In the genomic region with DNA sequence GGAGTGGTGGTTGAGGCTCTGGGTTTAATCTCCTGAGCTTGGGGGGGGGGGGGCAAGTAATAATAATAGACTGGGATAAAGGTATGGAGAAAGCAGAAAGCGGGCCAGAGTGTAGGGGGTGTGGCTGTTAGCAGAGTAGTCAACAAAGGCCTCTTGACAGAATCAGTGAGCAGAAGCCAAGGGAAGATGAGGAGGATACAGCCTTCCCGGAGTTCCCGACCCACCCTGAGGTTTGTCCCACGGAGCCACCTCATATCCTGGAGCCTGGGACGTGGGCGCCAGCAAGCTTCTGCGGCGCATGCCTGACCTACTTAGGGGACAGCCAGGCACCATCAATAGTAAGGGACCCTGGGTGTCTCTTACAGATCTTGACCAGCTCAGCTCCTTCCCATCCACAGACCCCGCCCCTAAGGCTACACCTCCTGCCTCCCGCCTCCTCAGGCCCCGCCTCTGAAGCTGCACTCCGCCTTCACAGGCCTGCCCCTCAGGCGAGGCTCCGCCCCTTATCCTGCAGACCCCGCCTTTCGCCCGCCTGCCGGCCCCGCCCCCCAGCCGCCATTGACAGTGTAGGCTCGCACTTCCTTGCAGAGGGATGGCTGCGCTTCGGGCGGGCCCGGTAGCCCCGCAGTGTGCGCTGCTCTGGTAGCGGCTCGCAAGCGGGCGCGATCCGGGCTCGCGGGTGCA, we compare ENCODE assay signal across 8 mouse cellular contexts. TPM values are rescaled to one million over a fixed set of nuclear protein-coding genes. Genes with fewer than 3 reads are reported as not detected.
DNase-seq lines count a peak whose midpoint lies in the region; ATAC-seq and TF ChIP-seq lines count a peak whose summit lies in the region.

Gene Klhl36 (plus strand): TSS at position 561 of the 684 bp plus-strand sequence.

- peak within 1 kb of the TSS; percentile 67 to 94 for H3K4me3 ChIP-seq in MEL (ENCODE audit: control insufficient read depth in 1 of 2, insufficient read depth in 1 of 2, low read depth in 2 of 2, low read length in 2 of 2)
- H3K4me3 ChIP-seq in cerebellum, adult 2 months (replicated peaks; ENCODE audit: insufficient read depth, low read depth, low read length): peak within 1 kb of the TSS; percentile 81
- peak within 1 kb of the TSS; percentile 76 for H3K4me3 ChIP-seq in forebrain, postnatal 0 days (ENCODE audit: low read depth, low read length)
- peak within 1 kb of the TSS; percentile 56 for H3K4me3 ChIP-seq in lung, embryonic 15.5 days

- H3K36me3 ChIP-seq in MEL (ENCODE audit: control insufficient read depth in 1 of 2, insufficient read depth in 2 of 2, low read length in 2 of 2): peaks cover 0 to 2% of the 10 kb centered on the region in 2 experiments; a peak in 1 of 4 replicates
- 0 out of 2 replicates have a peak, but pooled peaks cover 3% of the 10 kb centered on the region for H3K36me3 ChIP-seq in forebrain, postnatal 0 days (ENCODE audit: insufficient read depth)
- H3K36me3 ChIP-seq in lung, embryonic 15.5 days: no peaks in the 10 kb centered on the region

- no peaks in the 10 kb centered on the region for H3K27me3 ChIP-seq in MEL (ENCODE audit: control insufficient read depth in 1 of 2, insufficient read depth in 2 of 2, low read length in 2 of 2)
- no peaks in the 10 kb centered on the region for H3K27me3 ChIP-seq in cerebellum, adult 2 months (ENCODE audit: control insufficient read depth, insufficient read depth, low read length)
- no peaks in the 10 kb centered on the region; the same call in 1 of the 2 replicates for H3K27me3 ChIP-seq in forebrain, postnatal 0 days (ENCODE audit: insufficient read depth, low read length)
- no peaks in the 10 kb centered on the region; the same call in 1 of the 2 replicates for H3K27me3 ChIP-seq in lung, embryonic 15.5 days

- H3K79me2 ChIP-seq in MEL (ENCODE audit: control insufficient read depth, insufficient read depth, low read length, poor library complexity): no peaks in the 10 kb centered on the region; the same call in 1 of the 2 replicates

- no peak for TF ChIP-seq EP300 in MEL (IDR thresholded peaks at IDR 0.05; ENCODE audit: low read depth in 1 of 2, low read length in 2 of 2)

- no peak within 1 kb of the TSS for H3K27ac ChIP-seq in MEL (ENCODE audit: control insufficient read depth, low read depth, low read length)
- peak within 1 kb of the TSS; percentile 36 for H3K27ac ChIP-seq in cerebellum, adult 2 months (ENCODE audit: insufficient read depth, low read length)
- peak within 1 kb of the TSS; percentile 64; the same call in 1 of the 2 replicates for H3K27ac ChIP-seq in forebrain, postnatal 0 days (ENCODE audit: low read depth, low read length)
- peak within 1 kb of the TSS; percentile 27 for H3K27ac ChIP-seq in lung, embryonic 15.5 days

- TF ChIP-seq POLR2A in MEL (IDR thresholded peaks at IDR 0.05; ENCODE audit: control insufficient read depth in 1 of 2, insufficient read depth in 1 of 2, low read depth in 1 of 2, low read length in 2 of 2, poor library complexity in 1 of 2): peak; percentile 49 to 64; a peak in 2 of 4 replicates
- peak; percentile 69 for TF ChIP-seq POLR2A in cerebellum, adult 2 months (IDR thresholded peaks at IDR 0.05; ENCODE audit: borderline replicate concordance, insufficient read depth, low read length)

- peak within 1 kb of the TSS; percentile 72 for H3K9ac ChIP-seq in MEL (ENCODE audit: control insufficient read depth, low read depth, low read length, poor library complexity, severe bottlenecking)
- H3K9ac ChIP-seq in forebrain, postnatal 0 days: peak within 1 kb of the TSS; percentile 83
- H3K9ac ChIP-seq in lung, embryonic 15.5 days: peak within 1 kb of the TSS; percentile 53

- peak; percentile 93 for DNase-seq in MEL (ENCODE audit: low read depth, low spot score)
- DNase-seq in cerebellum, adult 2 months: peak; percentile 96 to 97
- peak; percentile 92 for DNase-seq in forebrain, postnatal 0 days
- peak; percentile 99 for DNase-seq in heart, postnatal 4 days
- DNase-seq in layer of hippocampus, adult 8-10 months (ENCODE audit: low spot score in 2 of 2): peak; percentile 91 to 92
- peak; percentile 96 for DNase-seq in ovary, adult 18-20 months (ENCODE audit: low spot score)
- DNase-seq in thymus, postnatal 0 days (ENCODE audit: low spot score): peak; percentile 94

- no peak for TF ChIP-seq CTCF in MEL (IDR thresholded peaks at IDR 0.05 in 2 of 3, conservative IDR thresholded peaks at IDR 0.05 in 1 of 3; ENCODE audit: control insufficient read depth in 1 of 3, insufficient read depth in 1 of 3, low read depth in 2 of 3, low read length in 3 of 3, poor library complexity in 1 of 3, severe bottlenecking in 1 of 3)
- no peak for TF ChIP-seq CTCF in cerebellum, adult 2 months (IDR thresholded peaks at IDR 0.05; ENCODE audit: borderline replicate concordance, insufficient read depth, low read depth, low read length)
- TF ChIP-seq CTCF in forebrain, postnatal 0 days (IDR thresholded peaks at IDR 0.05; ENCODE audit: low read depth): no peak

- H3K9me3 ChIP-seq in MEL (replicated peaks; ENCODE audit: insufficient read depth, low read length): no peaks in the 10 kb centered on the region
- H3K9me3 ChIP-seq in forebrain, postnatal 0 days (ENCODE audit: low read length): no peaks in the 10 kb centered on the region
- H3K9me3 ChIP-seq in lung, embryonic 15.5 days: no peaks in the 10 kb centered on the region

- 2% methylated on average over 35 of the region's 35 CpGs for WGBS in cerebellum, adult 2 months
- under 1% methylated on average over 34 of the region's 35 CpGs for WGBS in forebrain, postnatal 0 days
- under 1% methylated on average over 35 of the region's 35 CpGs for WGBS in lung, embryonic 15.5 days

- H3K4me1 ChIP-seq in MEL (ENCODE audit: control insufficient read depth in 1 of 2, insufficient read depth in 2 of 2, low read length in 2 of 2): peaks cover 2 to 16% of the 10 kb centered on the region in 2 experiments
- no peaks in the 10 kb centered on the region for H3K4me1 ChIP-seq in cerebellum, adult 2 months (ENCODE audit: control insufficient read depth, insufficient read depth, low read length)
- H3K4me1 ChIP-seq in forebrain, postnatal 0 days (ENCODE audit: insufficient read depth): no peaks in the 10 kb centered on the region
- H3K4me1 ChIP-seq in lung, embryonic 15.5 days: peaks cover 13% of the 10 kb centered on the region

- peak within 1 kb of the TSS; percentile 87 for H3K4me2 ChIP-seq in forebrain, postnatal 0 days (ENCODE audit: low read depth)
- H3K4me2 ChIP-seq in lung, embryonic 15.5 days: peak within 1 kb of the TSS; percentile 87

- no peak for TF ChIP-seq RAD21 in MEL (IDR thresholded peaks at IDR 0.05; ENCODE audit: low read depth, low read length)

- ATAC-seq in forebrain, postnatal 0 days: peak; percentile 98
- peak; percentile 97 for ATAC-seq in lung, embryonic 15.5 days (ENCODE audit: borderline replicate concordance, extremely low read depth, low FRiP score, low TSS enrichment)

TF ChIP-seq in MEL, 35 proteins besides CTCF, POLR2A, EP300 and RAD21:
- TF ChIP-seq UBTF (IDR thresholded peaks at IDR 0.05; ENCODE audit: borderline replicate concordance, insufficient read depth, low read depth, low read length) (0 out of 2 replicates have a peak, but pooled peaks have one; percentile 41), BHLHE40 (IDR thresholded peaks at IDR 0.05; ENCODE audit: borderline replicate concordance, low read depth, low read length) (no peak), NELFE (IDR thresholded peaks at IDR 0.05; ENCODE audit: low read depth, low read length) (peak; percentile 66), SIN3A (IDR thresholded peaks at IDR 0.05; ENCODE audit: low read length) (peak; percentile 28; the same call in 1 of the 2 replicates), MAZ (IDR thresholded peaks at IDR 0.05; ENCODE audit: low read depth, low read length) (no peak; the same call in 1 of the 2 replicates), TCF12 (IDR thresholded peaks at IDR 0.05; ENCODE audit: low read depth, low read length) (peak; percentile 27), MAX (IDR thresholded peaks at IDR 0.05; ENCODE audit: low read length) (no peak), POLR2AphosphoS2 (IDR thresholded peaks at IDR 0.05; ENCODE audit: low read length) (peak; percentile 29; the same call in 1 of the 2 replicates), GATA1 (IDR thresholded peaks at IDR 0.05; ENCODE audit: low read depth, low read length) (no peak), NRF1 (IDR thresholded peaks at IDR 0.05; ENCODE audit: insufficient read depth, low read depth, low read length, poor library complexity, severe bottlenecking) (0 out of 2 replicates have a peak, but pooled peaks have one; percentile 17), MXI1 (IDR thresholded peaks at IDR 0.05; ENCODE audit: low read depth, low read length) (peak; percentile 52; the same call in 1 of the 2 replicates), ELF1 (IDR thresholded peaks at IDR 0.05; ENCODE audit: low read depth, low read length) (peak; percentile 60), MEF2A (IDR thresholded peaks at IDR 0.05; ENCODE audit: extremely low read depth, insufficient replicate concordance, low read depth, low read length, poor library complexity, severe bottlenecking) (no peak)
TF ChIP-seq in MEL: peak in this region for 8.

RNA-seq across cellular contexts. Expression of gene Klhl36, which starts in this region (rescaled TPM):
- 4.5 and 4.6 TPM in 2 replicates for total RNA-seq in MEL (2012; rRNA removed)
- polyA plus RNA-seq in MEL (2012; ENCODE audit: insufficient read depth in 1 of 2, insufficient read length in 2 of 2, low read depth in 1 of 2, low replicate concordance in 2 of 2, missing spikeins in 1 of 2): 1 to 10 TPM in 1 of 2 experiments, not detected in 1; 6.6 TPM
- 12.7 and 15.3 TPM in 2 replicates for polyA plus RNA-seq in cerebellum, adult 2 months (2012; rRNA removed)
- 18.7 and 23.0 TPM in 2 replicates for total RNA-seq in forebrain, postnatal 0 days (2014; rRNA removed)
- polyA plus RNA-seq in forebrain, postnatal 0 days (2015; fragmentation: Nextera tagmentation; extraction: Ambion mirVana): 18.0 and 20.3 TPM in 2 replicates
- total RNA-seq in heart, postnatal 4 days (2021): 1 to 10 TPM; 4.7 to 4.8 TPM
- total RNA-seq in layer of hippocampus, adult 8-10 months (2022): 1 to 10 TPM; 7.0 to 9.4 (median 7.3) TPM
- 13.7 and 14.7 TPM in 2 replicates for polyA plus RNA-seq in lung, embryonic 15.5 days (2015; fragmentation: Nextera tagmentation; extraction: Ambion mirVana)
- 19.1 and 20.5 TPM in 2 replicates for polyA plus RNA-seq in thymus, postnatal 0 days (2015; fragmentation: Nextera tagmentation; extraction: Ambion mirVana)
